In genomic region chr3:106485810-106486209, GRCm38 (mm10) we compare ENCODE assay signal across 13 mouse cellular contexts. TPM values are rescaled to one million over a fixed set of nuclear protein-coding genes. Genes with fewer than 3 reads are reported as not detected.
DNase-seq lines count a peak whose midpoint lies in the region; ATAC-seq and TF ChIP-seq lines count a peak whose summit lies in the region.
"Had no signal": no experiment of that assay in that cellular context is flagged by ENCODE, and none has a peak within 500 bp of the region (broad histone marks: within the 10 kb centered on the region; RNA-seq: fewer than 3 reads in every experiment).

No protein-coding gene starts in this region.

- peaks cover 10% of the 10 kb centered on the region for H3K36me3 ChIP-seq in spleen, adult 2 months (ENCODE audit: control insufficient read depth, insufficient read depth, low read length)
- H3K36me3 ChIP-seq: embryonic facial prominence, embryonic 13.5 days; heart, embryonic 15.5 days had no signal

- 58% methylated on average over 5 of the region's 5 CpGs for WGBS in spleen, adult 2 months

- peak; percentile 51 for TF ChIP-seq POLR2A in spleen, adult 2 months (IDR thresholded peaks at IDR 0.05; ENCODE audit: low read depth, low read length)

- peak overlapping the region; percentile 83 for H3K27ac ChIP-seq in spleen, adult 2 months (ENCODE audit: insufficient read depth, low read length)
- 0 out of 2 replicates have a peak overlapping the region, but pooled peaks have one; percentile 26 for H3K27ac ChIP-seq in brown adipose tissue, adult 24 weeks (replicated peaks; ENCODE audit: low read depth, low read length)
- H3K27ac ChIP-seq: embryonic facial prominence, embryonic 13.5 days; heart, embryonic 15.5 days; left cerebral cortex, adult 2 months; liver, embryonic 15.5 days had no signal

- TF ChIP-seq CTCF in spleen, adult 2 months (IDR thresholded peaks at IDR 0.05; ENCODE audit: extremely low read depth, insufficient read depth, insufficient read length, insufficient replicate concordance), result no peak

- no peaks in the 10 kb centered on the region for H3K27me3 ChIP-seq in spleen, adult 2 months (ENCODE audit: control insufficient read depth, insufficient read depth, low read length)
- H3K27me3 ChIP-seq: heart, embryonic 15.5 days; liver, embryonic 15.5 days had no signal

- DNase-seq in spleen, adult 2 months (ENCODE audit: low read depth in 1 of 2, low spot score in 2 of 2), result peak in 1 of 2 experiments; percentile 51
- DNase-seq in spleen, postnatal 4 days (ENCODE audit: low spot score in 2 of 2), result no peak
- DNase-seq in thymus, postnatal 25 days, result peak; percentile 57
- DNase-seq in left cerebral cortex, adult 8-10 months (ENCODE audit: low spot score in 2 of 2), result no peak
- DNase-seq in cerebellum, postnatal 25 days, result no peak
- DNase-seq in spleen, adult 12 weeks (ENCODE audit: low spot score), result no peak
- DNase-seq: kidney, adult 8-10 months had no signal

- ATAC-seq in megakaryocyte, adult 5-6 weeks (ENCODE audit: poor library complexity, severe bottlenecking), result peak; percentile 62

- H3K4me3 ChIP-seq in spleen, adult 2 months (ENCODE audit: extremely low read depth, insufficient read depth, insufficient read length), result peak overlapping the region; percentile 45
- no peak overlapping the region for H3K4me3 ChIP-seq in brown adipose tissue, adult 24 weeks (ENCODE audit: insufficient read depth, low read depth, low read length)
- H3K4me3 ChIP-seq: embryonic facial prominence, embryonic 13.5 days; heart, embryonic 15.5 days; left cerebral cortex, adult 2 months; liver, embryonic 15.5 days had no signal

- H3K4me1 ChIP-seq in spleen, adult 2 months (ENCODE audit: control insufficient read depth, insufficient read depth, insufficient read length), result peaks cover 4% of the 10 kb centered on the region; the same call in 1 of the 2 replicates
- H3K4me1 ChIP-seq in brown adipose tissue, adult 24 weeks (ENCODE audit: control insufficient read depth, insufficient read depth, insufficient read length, low read length), result peaks cover 2% of the 10 kb centered on the region; the same call in 1 of the 2 replicates

RNA-seq across cellular contexts. Expression of gene Dennd2d, which starts 3.6 kb away (rescaled TPM):
- 30.9 and 34.4 TPM in 2 replicates for polyA plus RNA-seq in spleen, adult 2 months (2012; rRNA removed)
- 4.4 and 4.5 TPM in 2 replicates for polyA plus RNA-seq in brown adipose tissue, adult 24 weeks (2012; ENCODE audit: insufficient read depth, insufficient read length, missing spikeins)
- 10.6 and 14.0 TPM in 2 replicates for total RNA-seq in megakaryocyte, adult 5-6 weeks (2015)
- total RNA-seq in megakaryocyte, adult 5-6 weeks (2017), result 20.3 and 20.7 TPM in 2 replicates
- under 1 TPM; 0.26 to 0.53 (median 0.35) TPM for total RNA-seq in left cerebral cortex, adult 8-10 months (2022)

Comparison
In these comparisons a context has a peak if more than half of its experiments do, and no peak if none do; other contexts are left out.
1. RNA of gene Dennd2d, which starts 3.6 kb away (total RNA-seq): 10.6 to 20.7 TPM in megakaryocyte, adult 5-6 weeks; 0.26 to 0.53 TPM in left cerebral cortex, adult 8-10 months; every median in the first group is over 4 times any median in the second.